Mouse (Mus musculus): ENCODE measurements around the gene Sag. TPM values are rescaled to one million over a fixed set of nuclear protein-coding genes. Genes with fewer than 3 reads are reported as not detected.
A peak's percentile ranks its signal among the peaks of the same experiment; 100 is the strongest.

Gene Sag
- polyA plus RNA-seq (2014; fragmentation: Nextera tagmentation; extraction: Ambion mirVana), result 2.3 and 2.7 TPM in 2 replicates

DNA sequence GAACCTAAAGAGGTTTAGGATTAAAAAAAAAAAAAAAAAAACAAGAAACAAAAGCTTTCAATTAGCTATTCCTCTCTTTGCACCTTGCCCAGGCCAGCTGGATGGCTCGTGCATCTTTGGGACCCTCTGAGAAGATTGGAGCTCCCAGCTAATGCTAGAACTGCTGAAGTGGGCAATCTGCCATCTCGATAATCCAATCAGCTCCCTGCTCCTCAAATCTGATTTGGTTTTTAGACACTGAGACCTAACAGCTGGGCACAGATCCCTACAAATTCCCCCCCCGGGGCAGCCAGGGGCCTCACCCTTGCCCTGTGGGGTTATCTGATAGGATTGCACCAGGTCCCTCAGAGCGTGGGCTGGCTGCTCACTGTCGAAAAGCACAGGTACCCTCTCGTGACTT is at the start of gene Sag:
TSS of gene Sag (plus strand) at position 105 of the 400 bp plus-strand sequence.
- no peak within 1 kb of the TSS for H3K9ac ChIP-seq (ENCODE audit: low read length)
- WGBS, result 84% methylated on average over 6 of the region's 6 CpGs
- no peak for DNase-seq (ENCODE audit: low spot score)
- H3K4me2 ChIP-seq (ENCODE audit: low read depth, low read length, severe bottlenecking), result no peak within 1 kb of the TSS
- H3K27me3 ChIP-seq (ENCODE audit: control insufficient read depth, insufficient read depth, low read length), result no peaks in the 10 kb centered on the region
- ATAC-seq (replicated peaks; ENCODE audit: low FRiP score), result no peak
- H3K36me3 ChIP-seq (ENCODE audit: control insufficient read depth, insufficient read depth, low read length), result no peaks in the 10 kb centered on the region
- no peak within 1 kb of the TSS for H3K4me3 ChIP-seq (ENCODE audit: low read depth, low read length)
- no peaks in the 10 kb centered on the region for H3K9me3 ChIP-seq (ENCODE audit: control insufficient read depth, low read length)
- H3K27ac ChIP-seq (ENCODE audit: low read depth, low read length), result no peak within 1 kb of the TSS
- H3K4me1 ChIP-seq (replicated peaks; ENCODE audit: control insufficient read depth, insufficient read depth, low read length), result no peaks in the 10 kb centered on the region

DNA sequence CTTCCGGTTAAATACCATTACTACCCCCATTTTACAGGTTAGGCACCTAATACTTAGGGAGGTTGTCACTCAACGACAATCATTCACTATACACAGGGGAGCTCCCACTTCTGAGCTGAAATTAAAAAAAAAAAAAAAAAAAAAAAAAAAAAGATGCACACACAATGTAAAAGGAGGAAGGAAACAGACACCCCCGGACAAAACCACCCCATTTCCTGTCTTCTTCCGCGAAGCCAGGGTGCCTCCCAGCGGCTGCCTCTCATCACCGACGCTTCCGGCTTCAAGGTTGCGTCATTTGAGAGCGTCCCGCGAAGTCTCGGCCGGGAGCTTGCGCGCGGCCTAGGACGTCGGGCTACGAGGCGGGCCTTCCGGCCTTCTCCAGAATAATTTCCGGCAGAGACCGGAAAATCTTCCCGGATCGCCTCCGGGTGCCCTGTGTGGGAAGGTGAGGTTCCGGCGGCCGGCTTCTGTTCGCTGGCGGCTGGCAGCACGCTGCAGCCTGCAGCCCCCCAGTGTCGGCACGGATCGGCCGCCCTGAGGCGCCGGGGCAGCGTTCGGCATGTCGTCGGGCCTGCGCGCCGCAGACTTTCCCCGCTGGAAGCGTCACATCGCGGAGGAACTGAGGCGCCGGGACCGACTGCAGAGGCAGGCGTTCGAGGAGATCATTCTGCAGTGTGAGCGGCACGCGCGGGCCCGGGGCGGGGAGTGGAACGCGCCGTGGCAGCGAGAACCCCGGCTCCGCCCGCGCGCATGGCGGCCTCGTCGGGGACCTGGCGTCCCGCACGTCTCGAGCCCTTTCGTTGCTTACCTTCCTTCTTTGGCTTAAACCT is 47.6 kb upstream of the Sag start, which contains the start of gene Atg16l1:
TSS of gene Atg16l1 (plus strand) at position 230 of the 830 bp plus-strand sequence.
- H3K9me3 ChIP-seq (ENCODE audit: control insufficient read depth, low read length), result no peaks in the 10 kb centered on the region
- H3K36me3 ChIP-seq (ENCODE audit: control insufficient read depth, insufficient read depth, low read length), result no peaks in the 10 kb centered on the region; the same call in 1 of the 2 replicates
- ATAC-seq (replicated peaks; ENCODE audit: low FRiP score) (peak; percentile 99), DNase-seq (ENCODE audit: low spot score) (peak; percentile 94)
- H3K27me3 ChIP-seq (ENCODE audit: control insufficient read depth, insufficient read depth, low read length), result no peaks in the 10 kb centered on the region
- no peaks in the 10 kb centered on the region for H3K4me1 ChIP-seq (replicated peaks; ENCODE audit: control insufficient read depth, insufficient read depth, low read length)
- peak within 1 kb of the TSS; percentile 95 for H3K9ac ChIP-seq (ENCODE audit: low read length)
- under 1% methylated on average over 65 of the region's 79 CpGs for WGBS
- peak within 1 kb of the TSS; percentile 96 for H3K4me3 ChIP-seq (ENCODE audit: low read depth, low read length)
- H3K27ac ChIP-seq (ENCODE audit: low read depth, low read length), result peak within 1 kb of the TSS; percentile 62; the same call in 1 of the 2 replicates
- H3K4me2 ChIP-seq (ENCODE audit: low read depth, low read length, severe bottlenecking), result peak within 1 kb of the TSS; percentile 59

DNA sequence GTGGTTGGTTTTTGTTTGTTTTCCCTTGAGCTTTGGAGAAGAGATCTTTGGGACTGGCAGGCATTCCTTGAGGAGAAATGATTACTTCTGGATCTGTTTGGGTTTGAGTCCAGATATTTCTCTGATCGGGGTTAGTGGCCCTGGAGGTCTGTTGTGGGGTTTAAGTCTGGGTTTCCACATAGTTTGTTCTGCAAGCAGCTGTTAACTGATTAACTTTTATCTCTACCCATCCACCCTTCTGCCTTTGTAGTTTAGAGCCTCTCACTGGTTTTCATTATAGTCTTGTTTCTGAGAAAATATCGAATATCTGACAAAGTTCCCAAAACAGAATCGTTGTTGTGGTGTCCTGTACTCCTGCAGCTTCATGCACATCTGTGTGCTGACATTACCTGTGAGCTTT is 39.7 kb upstream of the Sag start:
- DNase-seq (ENCODE audit: low spot score), result no peak
- Histone ChIP-seq H3K4me3 (ENCODE audit: low read depth, low read length) (no peak overlapping the region), H3K9me3 (ENCODE audit: control insufficient read depth, low read length) (no peaks in the 10 kb centered on the region), H3K4me2 (ENCODE audit: low read depth, low read length, severe bottlenecking) (no peak overlapping the region), H3K9ac (ENCODE audit: low read length) (no peak overlapping the region), H3K36me3 (ENCODE audit: control insufficient read depth, insufficient read depth, low read length) (peaks cover 17% of the 10 kb centered on the region; the same call in 1 of the 2 replicates), H3K27me3 (ENCODE audit: control insufficient read depth, insufficient read depth, low read length) (no peaks in the 10 kb centered on the region), H3K27ac (ENCODE audit: low read depth, low read length) (no peak overlapping the region), H3K4me1 (replicated peaks; ENCODE audit: control insufficient read depth, insufficient read depth, low read length) (no peaks in the 10 kb centered on the region)
- ATAC-seq (replicated peaks; ENCODE audit: low FRiP score), result no peak
- 90% methylated on average over 3 of the region's 3 CpGs for WGBS

DNA sequence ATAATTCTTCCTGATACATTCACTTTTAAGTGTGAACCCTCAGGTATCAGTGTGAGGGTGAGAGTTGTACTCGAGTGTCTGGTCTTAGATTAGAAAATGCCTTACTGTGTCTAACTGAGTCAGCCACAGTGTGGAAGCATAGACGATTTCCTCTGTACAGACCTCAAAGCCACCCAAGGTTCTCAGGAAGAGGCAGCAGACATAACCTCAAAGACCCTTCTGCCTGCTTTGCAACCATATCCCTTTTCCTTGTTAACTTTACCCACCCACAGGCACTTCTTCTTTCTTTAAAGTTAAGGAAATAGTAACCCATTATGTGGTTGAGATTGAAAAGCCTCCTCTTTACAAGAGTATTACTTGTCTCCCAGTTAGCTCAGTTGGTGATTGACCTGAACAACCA is 37.7 kb upstream of the Sag start:
- H3K9ac ChIP-seq (ENCODE audit: low read length), result no peak overlapping the region
- H3K27me3 ChIP-seq (ENCODE audit: control insufficient read depth, insufficient read depth, low read length), result no peaks in the 10 kb centered on the region
- WGBS, result 89% methylated on average over 2 of the region's 2 CpGs
- peaks cover 17% of the 10 kb centered on the region; the same call in 1 of the 2 replicates for H3K36me3 ChIP-seq (ENCODE audit: control insufficient read depth, insufficient read depth, low read length)
- no peak overlapping the region for H3K4me3 ChIP-seq (ENCODE audit: low read depth, low read length)
- H3K4me1 ChIP-seq (replicated peaks; ENCODE audit: control insufficient read depth, insufficient read depth, low read length), result no peaks in the 10 kb centered on the region
- DNase-seq (ENCODE audit: low spot score) (no peak), ATAC-seq (replicated peaks; ENCODE audit: low FRiP score) (no peak)
- no peak overlapping the region for H3K27ac ChIP-seq (ENCODE audit: low read depth, low read length)
- H3K4me2 ChIP-seq (ENCODE audit: low read depth, low read length, severe bottlenecking), result no peak overlapping the region
- no peaks in the 10 kb centered on the region for H3K9me3 ChIP-seq (ENCODE audit: control insufficient read depth, low read length)

DNA sequence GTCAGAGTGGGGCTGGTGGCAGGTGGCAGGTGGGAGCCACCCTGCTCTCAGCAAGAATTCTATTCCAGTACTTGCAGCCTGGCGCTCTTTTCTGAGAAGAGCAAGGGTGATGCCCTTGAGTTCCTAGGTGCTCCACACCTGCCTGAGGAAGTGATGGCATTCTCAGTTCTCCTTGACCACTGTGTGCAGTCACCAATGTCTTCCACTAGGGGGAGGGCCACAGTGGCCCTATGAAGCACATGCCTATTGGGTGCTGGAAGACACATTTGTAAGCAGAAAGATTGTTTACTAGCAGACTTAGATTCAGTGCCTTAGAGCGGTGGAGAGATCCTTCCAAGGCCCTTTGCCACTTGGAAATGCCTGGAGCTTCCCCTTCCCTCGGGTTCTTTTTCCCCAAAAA is 37.2 kb upstream of the Sag start:
- Histone ChIP-seq H3K9ac (ENCODE audit: low read length) (no peak overlapping the region), H3K9me3 (ENCODE audit: control insufficient read depth, low read length) (no peaks in the 10 kb centered on the region), H3K4me3 (ENCODE audit: low read depth, low read length) (no peak overlapping the region), H3K27me3 (ENCODE audit: control insufficient read depth, insufficient read depth, low read length) (no peaks in the 10 kb centered on the region), H3K4me1 (replicated peaks; ENCODE audit: control insufficient read depth, insufficient read depth, low read length) (no peaks in the 10 kb centered on the region), H3K27ac (ENCODE audit: low read depth, low read length) (no peak overlapping the region), H3K36me3 (ENCODE audit: control insufficient read depth, insufficient read depth, low read length) (peaks cover 17% of the 10 kb centered on the region; the same call in 1 of the 2 replicates), H3K4me2 (ENCODE audit: low read depth, low read length, severe bottlenecking) (no peak overlapping the region)
- no peak for DNase-seq (ENCODE audit: low spot score)
- ATAC-seq (replicated peaks; ENCODE audit: low FRiP score), result no peak
- WGBS, result 94% methylated on average over 3 of the region's 3 CpGs

DNA sequence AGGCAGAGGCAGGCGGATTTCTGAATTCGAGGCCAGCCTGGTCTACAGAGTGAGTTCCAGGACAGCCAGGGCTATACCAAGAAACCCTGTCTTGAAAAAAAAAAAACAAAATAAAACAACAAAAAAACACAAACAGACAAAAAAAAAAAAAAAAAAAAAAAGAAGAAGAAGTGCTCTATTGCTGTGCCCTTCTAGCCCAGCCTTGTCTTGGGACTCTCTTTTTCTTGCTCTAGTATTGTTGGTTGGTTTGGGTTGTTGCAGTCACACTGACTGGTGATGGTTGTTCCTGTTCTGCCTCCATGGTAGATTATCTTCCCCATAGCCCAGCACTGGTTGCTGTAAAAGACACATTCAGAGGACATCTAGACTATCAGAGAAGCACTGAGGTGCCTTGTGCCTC is 34.2 kb upstream of the Sag start:
- Histone ChIP-seq H3K9me3 (ENCODE audit: control insufficient read depth, low read length) (no peaks in the 10 kb centered on the region), H3K4me3 (ENCODE audit: low read depth, low read length) (no peak overlapping the region), H3K27me3 (ENCODE audit: control insufficient read depth, insufficient read depth, low read length) (no peaks in the 10 kb centered on the region), H3K36me3 (ENCODE audit: control insufficient read depth, insufficient read depth, low read length) (peaks cover 26% of the 10 kb centered on the region), H3K27ac (ENCODE audit: low read depth, low read length) (no peak overlapping the region), H3K4me2 (ENCODE audit: low read depth, low read length, severe bottlenecking) (no peak overlapping the region), H3K9ac (ENCODE audit: low read length) (no peak overlapping the region), H3K4me1 (replicated peaks; ENCODE audit: control insufficient read depth, insufficient read depth, low read length) (no peaks in the 10 kb centered on the region)
- 95% methylated on average over 2 of the region's 2 CpGs for WGBS
- ATAC-seq (replicated peaks; ENCODE audit: low FRiP score) (no peak), DNase-seq (ENCODE audit: low spot score) (no peak)

DNA sequence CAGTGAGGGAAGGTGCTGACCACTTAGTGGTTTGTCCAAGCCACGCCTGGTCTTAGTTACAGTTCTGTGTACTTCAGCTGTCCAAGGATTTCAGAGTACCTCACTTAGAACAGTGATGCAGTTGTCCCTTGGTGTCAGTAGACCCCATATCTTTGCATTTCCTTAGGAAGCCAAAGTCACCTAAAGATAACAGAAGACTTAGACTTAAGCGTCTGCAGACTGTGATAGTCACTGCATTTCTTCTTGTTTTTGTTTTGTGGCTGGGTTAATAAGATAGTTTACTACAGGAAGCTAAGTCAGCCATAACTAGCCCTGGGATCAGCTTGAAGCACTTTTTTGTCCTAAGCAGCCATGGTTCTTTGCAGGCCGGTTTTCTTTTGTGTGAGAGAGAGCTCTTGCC is 33.0 kb upstream of the Sag start:
- DNase-seq (ENCODE audit: low spot score) (no peak), ATAC-seq (replicated peaks; ENCODE audit: low FRiP score) (no peak)
- no peaks in the 10 kb centered on the region for H3K4me1 ChIP-seq (replicated peaks; ENCODE audit: control insufficient read depth, insufficient read depth, low read length)
- no peak overlapping the region for H3K4me2 ChIP-seq (ENCODE audit: low read depth, low read length, severe bottlenecking)
- H3K9me3 ChIP-seq (ENCODE audit: control insufficient read depth, low read length), result no peaks in the 10 kb centered on the region
- H3K27ac ChIP-seq (ENCODE audit: low read depth, low read length), result no peak overlapping the region
- H3K9ac ChIP-seq (ENCODE audit: low read length), result no peak overlapping the region
- no peaks in the 10 kb centered on the region for H3K27me3 ChIP-seq (ENCODE audit: control insufficient read depth, insufficient read depth, low read length)
- no peak overlapping the region for H3K4me3 ChIP-seq (ENCODE audit: low read depth, low read length)
- WGBS, result 92% methylated on average over 3 of the region's 3 CpGs
- peaks cover 26% of the 10 kb centered on the region for H3K36me3 ChIP-seq (ENCODE audit: control insufficient read depth, insufficient read depth, low read length)

DNA sequence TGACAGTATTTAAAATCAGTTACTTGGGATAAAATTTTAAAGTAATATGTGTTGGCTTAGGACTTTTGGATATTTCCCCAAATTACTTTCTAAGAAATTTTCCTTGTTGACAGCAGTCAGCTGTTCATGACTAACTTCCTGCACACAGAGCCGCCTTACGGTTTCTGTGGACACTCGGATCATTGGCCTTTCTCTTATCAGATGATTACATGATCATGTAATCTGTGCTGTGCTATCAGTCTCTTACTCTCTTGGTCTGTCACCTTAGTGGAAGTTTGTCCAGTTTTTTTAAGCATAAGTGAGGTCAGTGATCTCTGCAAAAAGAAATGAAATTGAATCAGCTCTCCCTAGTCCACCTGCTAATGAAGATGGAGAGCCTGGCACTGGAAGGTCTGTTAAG is 31.8 kb upstream of the Sag start:
- Histone ChIP-seq H3K27me3 (ENCODE audit: control insufficient read depth, insufficient read depth, low read length) (no peaks in the 10 kb centered on the region), H3K9ac (ENCODE audit: low read length) (no peak overlapping the region), H3K36me3 (ENCODE audit: control insufficient read depth, insufficient read depth, low read length) (peaks cover 18% of the 10 kb centered on the region), H3K4me2 (ENCODE audit: low read depth, low read length, severe bottlenecking) (no peak overlapping the region), H3K9me3 (ENCODE audit: control insufficient read depth, low read length) (no peaks in the 10 kb centered on the region), H3K27ac (ENCODE audit: low read depth, low read length) (no peak overlapping the region), H3K4me1 (replicated peaks; ENCODE audit: control insufficient read depth, insufficient read depth, low read length) (no peaks in the 10 kb centered on the region), H3K4me3 (ENCODE audit: low read depth, low read length) (no peak overlapping the region)
- 99% methylated on average over 3 of the region's 3 CpGs for WGBS
- no peak for ATAC-seq (replicated peaks; ENCODE audit: low FRiP score)
- no peak for DNase-seq (ENCODE audit: low spot score)

DNA sequence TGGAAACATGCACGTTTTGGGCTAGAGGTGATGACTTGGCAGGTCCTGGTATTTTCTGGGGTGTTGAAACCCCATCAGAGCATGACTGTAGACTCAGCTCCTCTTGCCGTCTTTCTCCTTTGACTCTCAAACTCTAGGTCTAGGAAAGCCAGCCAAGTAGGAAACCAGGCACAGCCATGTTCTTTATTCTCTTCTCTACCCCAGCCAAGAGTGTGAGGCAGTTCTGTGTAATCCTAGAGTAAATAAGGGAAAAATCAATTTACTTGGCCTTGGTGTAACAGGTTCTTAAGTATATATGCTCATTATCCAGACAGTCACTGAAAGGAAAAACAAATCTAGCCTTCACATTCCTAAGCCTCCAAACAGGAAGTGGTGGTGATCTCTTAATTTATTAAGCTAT is 30.1 kb upstream of the Sag start:
- 92% methylated on average over 2 of the region's 2 CpGs for WGBS
- no peak overlapping the region for H3K27ac ChIP-seq (ENCODE audit: low read depth, low read length)
- H3K4me3 ChIP-seq (ENCODE audit: low read depth, low read length), result no peak overlapping the region
- no peak overlapping the region for H3K4me2 ChIP-seq (ENCODE audit: low read depth, low read length, severe bottlenecking)
- H3K27me3 ChIP-seq (ENCODE audit: control insufficient read depth, insufficient read depth, low read length), result no peaks in the 10 kb centered on the region
- H3K36me3 ChIP-seq (ENCODE audit: control insufficient read depth, insufficient read depth, low read length), result peaks cover 17% of the 10 kb centered on the region
- no peak for DNase-seq (ENCODE audit: low spot score)
- no peaks in the 10 kb centered on the region for H3K4me1 ChIP-seq (replicated peaks; ENCODE audit: control insufficient read depth, insufficient read depth, low read length)
- no peak for ATAC-seq (replicated peaks; ENCODE audit: low FRiP score)
- H3K9ac ChIP-seq (ENCODE audit: low read length), result no peak overlapping the region
- no peaks in the 10 kb centered on the region for H3K9me3 ChIP-seq (ENCODE audit: control insufficient read depth, low read length)
